Comparison of ENCODE assay signal across 7 mouse cellular contexts in the genomic region with DNA sequence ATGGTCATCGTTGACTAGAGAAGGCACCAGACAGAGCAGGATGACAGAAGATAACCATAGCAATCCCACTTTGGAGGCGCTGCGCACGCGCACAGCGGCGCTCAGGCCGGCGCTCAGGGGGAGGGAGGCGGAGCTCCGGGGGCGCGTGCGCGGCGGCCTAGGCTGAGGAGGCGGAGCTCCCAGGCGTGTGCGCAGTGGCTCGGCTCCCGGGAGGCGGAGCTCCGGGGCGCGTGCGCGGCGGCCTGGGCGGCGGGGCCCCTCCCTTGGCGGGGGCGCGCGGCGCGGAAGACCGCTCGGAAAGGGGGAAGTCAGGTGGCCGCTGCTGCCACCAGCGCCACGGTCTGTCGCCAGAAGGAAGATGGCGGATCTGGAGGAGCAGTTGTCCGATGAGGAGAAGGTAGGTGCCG. TPM values are rescaled to one million over a fixed set of nuclear protein-coding genes. Genes with fewer than 3 reads are reported as not detected.
A peak's percentile ranks its signal among the peaks of the same experiment; 100 is the strongest.
DNase-seq lines count a peak whose midpoint lies in the region; ATAC-seq lines count a peak whose summit lies in the region.

No protein-coding gene starts in this region.

- H3K4me1 ChIP-seq in embryonic facial prominence, embryonic 10.5 days, result peaks cover 16% of the 10 kb centered on the region
- H3K4me1 ChIP-seq in limb, embryonic 11.5 days (ENCODE audit: control insufficient read depth, insufficient read depth, low read length), result no peaks in the 10 kb centered on the region
- H3K4me1 ChIP-seq in midbrain, embryonic 14.5 days (ENCODE audit: control insufficient read depth, insufficient read depth, low read length), result peaks cover 12% of the 10 kb centered on the region

- H3K4me2 ChIP-seq in limb, embryonic 11.5 days (ENCODE audit: low read depth, severe bottlenecking), result peak overlapping the region; percentile 58; the same call in 1 of the 2 replicates
- H3K4me2 ChIP-seq in midbrain, embryonic 14.5 days (ENCODE audit: low read length), result peak overlapping the region; percentile 53

- DNase-seq in adrenal gland, postnatal 10 days, result peak; percentile 97
- peak; percentile 97 for DNase-seq in embryonic facial prominence, embryonic 10.5 days (ENCODE audit: low spot score)
- DNase-seq in heart, adult 11 months, result peak; percentile 100
- peak; percentile 94 for DNase-seq in kidney, adult 18-20 months
- DNase-seq in limb, embryonic 11.5 days (ENCODE audit: low spot score), result peak; percentile 93
- peak; percentile 99 for DNase-seq in midbrain, embryonic 14.5 days
- peak; percentile 95 for DNase-seq in spleen, adult 18-20 months

- peaks cover 5% of the 10 kb centered on the region for H3K36me3 ChIP-seq in embryonic facial prominence, embryonic 10.5 days (replicated peaks)
- H3K36me3 ChIP-seq in limb, embryonic 11.5 days (ENCODE audit: control insufficient read depth, insufficient read depth, low read length), result no peaks in the 10 kb centered on the region
- no peaks in the 10 kb centered on the region for H3K36me3 ChIP-seq in midbrain, embryonic 14.5 days (ENCODE audit: control insufficient read depth, insufficient read depth, low read length)

- peak overlapping the region; percentile 98 for H3K27ac ChIP-seq in embryonic facial prominence, embryonic 10.5 days (replicated peaks)
- H3K27ac ChIP-seq in limb, embryonic 11.5 days (replicated peaks; ENCODE audit: low read depth, low read length), result peak overlapping the region; percentile 92
- H3K27ac ChIP-seq in midbrain, embryonic 14.5 days (replicated peaks; ENCODE audit: low read depth, low read length), result peak overlapping the region; percentile 93

- peak; percentile 94 for ATAC-seq in limb, embryonic 11.5 days (ENCODE audit: insufficient number of reproducible peaks, low FRiP score, low TSS enrichment, low read depth)
- ATAC-seq in midbrain, embryonic 14.5 days (ENCODE audit: low FRiP score, low TSS enrichment), result peak; percentile 96

- H3K9me3 ChIP-seq in embryonic facial prominence, embryonic 10.5 days, result 0 out of 2 replicates have a peak, but pooled peaks cover 3% of the 10 kb centered on the region
- peaks cover 3% of the 10 kb centered on the region; the same call in 1 of the 2 replicates for H3K9me3 ChIP-seq in limb, embryonic 11.5 days (ENCODE audit: control insufficient read depth, low read length)
- H3K9me3 ChIP-seq in midbrain, embryonic 14.5 days (ENCODE audit: control insufficient read depth, low read length), result no peaks in the 10 kb centered on the region

- H3K4me3 ChIP-seq in embryonic facial prominence, embryonic 10.5 days, result peak overlapping the region; percentile 90
- H3K4me3 ChIP-seq in limb, embryonic 11.5 days (ENCODE audit: low read depth, low read length), result peak overlapping the region; percentile 86
- H3K4me3 ChIP-seq in midbrain, embryonic 14.5 days (replicated peaks; ENCODE audit: low read depth, low read length), result peak overlapping the region; percentile 94

- H3K9ac ChIP-seq in limb, embryonic 11.5 days (ENCODE audit: low read length), result peak overlapping the region; percentile 96
- peak overlapping the region; percentile 95 for H3K9ac ChIP-seq in midbrain, embryonic 14.5 days (replicated peaks; ENCODE audit: low read length)

- H3K27me3 ChIP-seq in embryonic facial prominence, embryonic 10.5 days (replicated peaks; ENCODE audit: low read depth, poor library complexity, severe bottlenecking), result no peaks in the 10 kb centered on the region; the same call in 1 of the 2 replicates
- no peaks in the 10 kb centered on the region for H3K27me3 ChIP-seq in limb, embryonic 11.5 days (ENCODE audit: control insufficient read depth, insufficient read depth, low read length)
- no peaks in the 10 kb centered on the region for H3K27me3 ChIP-seq in midbrain, embryonic 14.5 days (ENCODE audit: control insufficient read depth, insufficient read depth, low read length)

- WGBS in embryonic facial prominence, embryonic 10.5 days, result under 1% methylated on average over 45 of the region's 45 CpGs
- WGBS in limb, embryonic 11.5 days, result under 1% methylated on average over 39 of the region's 45 CpGs
- WGBS in midbrain, embryonic 14.5 days, result under 1% methylated on average over 38 of the region's 45 CpGs

RNA-seq across cellular contexts. Expression of gene Capza2, which starts 0.7 kb away (rescaled TPM):
- total RNA-seq in adrenal gland, postnatal 10 days (2021), result 100 to 1,000 TPM; 129 to 135 TPM
- polyA plus RNA-seq in embryonic facial prominence, embryonic 10.5 days (2016; fragmentation: Nextera tagmentation; extraction: Ambion mirVana), result 192 and 199 TPM in 2 replicates
- polyA plus RNA-seq in limb, embryonic 11.5 days (2014; fragmentation: Nextera tagmentation; extraction: Ambion mirVana), result 210 and 212 TPM in 2 replicates
- polyA plus RNA-seq in midbrain, embryonic 14.5 days (2014; fragmentation: Nextera tagmentation; extraction: Ambion mirVana), result 246 and 272 TPM in 2 replicates

RNA-seq across cellular contexts. Expression of gene St7, which starts 56.0 kb away (rescaled TPM):
- 10 to 100 TPM; 18.2 to 21.6 TPM for total RNA-seq in adrenal gland, postnatal 10 days (2021)
- polyA plus RNA-seq in embryonic facial prominence, embryonic 10.5 days (2016; fragmentation: Nextera tagmentation; extraction: Ambion mirVana), result 19.0 and 21.7 TPM in 2 replicates
- 20.0 and 20.9 TPM in 2 replicates for polyA plus RNA-seq in limb, embryonic 11.5 days (2014; fragmentation: Nextera tagmentation; extraction: Ambion mirVana)
- 61.4 TPM in 2 replicates for polyA plus RNA-seq in midbrain, embryonic 14.5 days (2014; fragmentation: Nextera tagmentation; extraction: Ambion mirVana)

Comparison
In these comparisons a context has a peak if more than half of its experiments do, and no peak if none do; other contexts are left out.
1. Peak in every context shown above with its lines: DNase-seq, ATAC-seq, H3K4me3 ChIP-seq and H3K27ac ChIP-seq.